Mouse (Mus musculus) layer of hippocampus, adult 2 months (tissue): ENCODE measurements around the gene Olfr548-ps1. TPM values are rescaled to one million over a fixed set of nuclear protein-coding genes. Genes with fewer than 3 reads are reported as not detected.

Source experiments
- DNase-seq, 2 experiments: peaks; one replicate each; pipeline ENCODE4 v3.0.0; 2022; ENCODE audit warnings: low spot score in 2 of 2
- H3K27ac ChIP-seq: fragments of 200-600 bp; 2 replicates; pipeline ENCODE4 v1.8.1; 2022
- H3K4me3 ChIP-seq: fragments of 200-600 bp; 2 replicates; pipeline ENCODE4 v1.8.1; 2022; ENCODE audit warnings: mild to moderate bottlenecking
- CTCF ChIP-seq: fragments of 200-600 bp; conservative IDR thresholded peaks from 2 replicates; pipeline ENCODE4 v1.8.1; 2022; ENCODE audit warnings: antibody characterized with exemption, mild to moderate bottlenecking, moderate library complexity
- total RNA-seq, 2 experiments: library from RNA; stranded (reverse); gene quantifications; 2 replicates each; pipeline ENCODE4 v1.2.3; 2021

Gene Olfr548-ps1
- total RNA-seq, 2 experiments from 2014 or later, result not detected

DNA sequence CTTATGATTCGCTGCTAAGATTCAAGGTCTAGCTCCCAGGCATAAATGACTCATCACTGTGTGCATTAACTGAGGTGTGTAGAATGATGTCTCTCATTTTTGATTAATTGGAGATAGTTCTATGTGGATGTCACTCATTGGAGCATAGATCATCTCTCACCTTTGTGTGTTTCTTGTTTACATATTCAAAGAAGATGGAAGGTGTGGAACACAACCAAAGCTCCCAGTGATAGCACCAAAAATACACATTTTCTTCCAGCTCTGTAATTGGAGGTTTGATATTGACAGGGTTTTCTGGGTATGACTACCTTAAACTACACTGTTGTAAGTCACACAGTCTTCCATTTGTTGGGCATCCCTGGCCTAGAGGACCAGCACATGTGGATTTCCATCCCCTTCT is 6.2 kb upstream of the Olfr548-ps1 start, which contains the start of gene Olfr547:
TSS of gene Olfr547 (plus strand) at position 301 of the 400 bp plus-strand sequence.
- no peak for TF ChIP-seq CTCF
- Histone ChIP-seq H3K4me3 (no peak within 1 kb of the TSS), H3K27ac (no peak within 1 kb of the TSS)
- no peak for DNase-seq

DNA sequence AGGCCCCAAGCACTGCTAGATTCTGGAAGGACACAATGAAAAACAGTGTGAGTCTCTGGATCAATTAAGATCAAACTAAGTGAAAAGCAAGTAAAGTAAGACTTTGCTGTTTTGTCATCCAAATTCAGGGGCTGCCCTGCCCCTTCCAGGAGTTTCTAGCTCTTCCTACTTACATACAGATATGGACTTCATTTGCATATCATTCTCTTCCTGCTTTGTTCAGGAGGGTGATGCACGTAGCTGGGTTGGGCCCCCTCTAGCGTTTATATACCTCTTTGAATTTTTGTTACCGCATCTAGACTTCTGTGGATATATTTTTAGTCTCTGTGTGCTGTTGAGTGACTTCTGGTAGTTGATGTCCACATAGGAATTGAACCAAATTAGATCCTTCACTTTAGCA is 555 bp downstream of the Olfr548-ps1 start:
- no peak for TF ChIP-seq CTCF
- no peak for DNase-seq
- Histone ChIP-seq H3K4me3 (no peak overlapping the region), H3K27ac (no peak overlapping the region)

GRCm38 (mm10) chr7:102549570-102549969 is 8.9 kb downstream of the Olfr548-ps1 start, which contains the start of gene Olfr549:
TSS of gene Olfr549 (plus strand) at chr7:102549870.
- no peak for DNase-seq
- Histone ChIP-seq H3K4me3 (no peak within 1 kb of the TSS), H3K27ac (no peak within 1 kb of the TSS)
- no peak for TF ChIP-seq CTCF

- no peak for TF ChIP-seq CTCF
- Histone ChIP-seq H3K27ac (no peak overlapping the region), H3K4me3 (no peak overlapping the region)
- no peak for DNase-seq
These were observed 12.6 kb downstream of the Olfr548-ps1 start for GRCm38 (mm10) chr7:102553279-102553678.

GRCm38 (mm10) chr7:102564999-102565997 is 24.6 kb downstream of the Olfr548-ps1 start, which contains the start of gene Trim21:
TSS of gene Trim21 (minus strand) at chr7:102565486.
- Histone ChIP-seq H3K4me3 (peak within 1 kb of the TSS; percentile 55), H3K27ac (peak within 1 kb of the TSS; percentile 53; the same call in 1 of the 2 replicates)
- TF ChIP-seq CTCF, result no peak
- DNase-seq, result peak; percentile 50 to 68

- no peak for DNase-seq
- peak; percentile 58 for TF ChIP-seq CTCF
- Histone ChIP-seq H3K4me3 (no peak overlapping the region), H3K27ac (no peak overlapping the region)
These were observed 25.5 kb downstream of the Olfr548-ps1 start for GRCm38 (mm10) chr7:102566219-102566618.

- TF ChIP-seq CTCF, result no peak
- H3K27ac ChIP-seq, result peak within 1 kb of the TSS; percentile 36; the same call in 1 of the 2 replicates
- DNase-seq, result no peak
- no peak within 1 kb of the TSS for H3K4me3 ChIP-seq
These were observed 30.4 kb downstream of the Olfr548-ps1 start, which contains the start of gene Olfr550 for GRCm38 (mm10) chr7:102571142-102571541. TSS of gene Olfr550 (plus strand) at chr7:102571442.

DNA sequence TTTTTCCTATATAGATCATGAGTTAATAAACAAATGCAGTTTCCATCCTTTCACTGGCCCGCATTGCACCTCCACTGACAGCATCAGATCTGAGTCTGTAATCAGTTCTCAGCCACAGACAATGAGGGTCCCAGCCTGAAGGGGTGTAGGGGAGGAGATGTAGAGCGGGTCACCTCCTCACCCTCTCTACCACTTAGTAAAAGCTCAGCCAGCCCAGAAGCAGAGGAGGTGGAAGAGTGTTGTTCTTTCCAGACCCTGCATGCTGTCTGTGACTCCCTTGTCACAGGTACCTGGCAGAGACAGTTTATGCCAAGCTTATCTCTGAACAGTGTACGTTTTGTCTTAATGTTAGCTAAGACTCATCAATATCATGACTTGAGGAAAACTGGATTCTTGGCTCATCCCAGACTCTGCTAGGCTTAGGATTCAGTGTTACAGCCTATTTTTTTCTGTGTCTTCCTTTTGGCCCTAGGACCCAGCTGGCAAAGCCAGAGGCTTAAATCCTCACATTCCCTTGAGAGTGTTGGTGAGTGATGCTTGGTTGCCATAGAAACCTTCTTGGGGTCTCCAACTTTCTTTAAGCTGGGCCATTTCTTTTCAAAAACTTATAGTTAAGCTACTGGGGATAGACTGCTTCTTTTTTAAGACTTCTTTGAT is 32.6 kb downstream of the Olfr548-ps1 start:
- Histone ChIP-seq H3K4me3 (no peak overlapping the region), H3K27ac (no peak overlapping the region)
- TF ChIP-seq CTCF, result no peak
- no peak for DNase-seq

DNA sequence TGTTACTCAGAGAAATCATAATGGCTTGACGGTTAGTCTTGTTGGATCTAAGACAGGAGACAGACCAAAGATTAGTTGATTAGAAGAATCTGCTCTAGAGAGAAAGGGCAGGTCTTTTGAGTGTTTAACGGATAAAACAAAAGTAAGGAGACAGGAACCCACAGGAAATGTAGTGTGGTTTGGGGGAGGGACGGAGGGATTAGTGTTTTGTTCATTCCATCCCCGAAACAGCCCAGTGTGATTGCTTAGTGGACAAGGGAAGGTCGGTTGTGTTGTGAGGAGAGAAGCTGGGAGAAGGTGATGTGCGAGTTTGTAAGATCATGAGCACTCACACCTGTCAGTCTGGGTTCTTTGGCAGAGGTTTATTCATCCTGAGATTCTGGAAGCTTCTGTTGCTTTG is 35.3 kb downstream of the Olfr548-ps1 start:
- no peak overlapping the region for H3K27ac ChIP-seq
- no peak overlapping the region for H3K4me3 ChIP-seq

GRCm38 (mm10) chr7:102591786-102592185 is 51.1 kb downstream of the Olfr548-ps1 start, which contains the start of gene Olfr551:
TSS of gene Olfr551 (minus strand) at chr7:102591886.
- Histone ChIP-seq H3K27ac (no peak within 1 kb of the TSS), H3K4me3 (no peak within 1 kb of the TSS)
- TF ChIP-seq CTCF, result no peak
- no peak for DNase-seq

More for the DNA sequence above, 35.3 kb downstream of the Olfr548-ps1 start:
- no peak for TF ChIP-seq CTCF
- no peak for DNase-seq

Other genes starting within 250 kb of the Olfr548-ps1 start
- 10 to 100 TPM; 10.8 to 13.0 TPM for gene Rrm1, start 99.2 kb upstream of the Olfr548-ps1 start, total RNA-seq
- gene Olfr543, start 59.2 kb upstream of the Olfr548-ps1 start, total RNA-seq, result not detected
- not detected for gene Olfr544, start 52.6 kb upstream of the Olfr548-ps1 start, total RNA-seq
- not detected for gene Olfr545, start 41.3 kb upstream of the Olfr548-ps1 start, total RNA-seq
- not detected for gene Olfr547, start 6.1 kb upstream of the Olfr548-ps1 start, total RNA-seq
- not detected for gene Olfr549, start 9.0 kb downstream of the Olfr548-ps1 start, total RNA-seq
- 1 to 10 TPM; 3.0 to 5.1 TPM for gene Trim21, start 24.6 kb downstream of the Olfr548-ps1 start, total RNA-seq
- gene Olfr550, start 30.5 kb downstream of the Olfr548-ps1 start, total RNA-seq, result 1 to 10 TPM; 1.9 TPM
- not detected for gene Olfr551, start 51.0 kb downstream of the Olfr548-ps1 start, total RNA-seq
- under 1 TPM; 0.15 to 0.28 TPM for gene Olfr552, start 56.9 kb downstream of the Olfr548-ps1 start, total RNA-seq
- not detected for gene Olfr553, start 77.3 kb downstream of the Olfr548-ps1 start, total RNA-seq
- not detected for gene Olfr554, start 97.5 kb downstream of the Olfr548-ps1 start, total RNA-seq
- gene Olfr555, start 117.9 kb downstream of the Olfr548-ps1 start, total RNA-seq, result not detected
- not detected for gene Olfr556, start 124.0 kb downstream of the Olfr548-ps1 start, total RNA-seq
- 1 to 10 TPM; 7.1 to 7.2 TPM for gene Trim68, start 146.4 kb downstream of the Olfr548-ps1 start, total RNA-seq
- not detected for gene Olfr557, start 155.0 kb downstream of the Olfr548-ps1 start, total RNA-seq
- under 1 TPM; 0.15 to 0.46 TPM for gene Olfr558, start 161.3 kb downstream of the Olfr548-ps1 start, total RNA-seq
- gene Olfr33, start 178.2 kb downstream of the Olfr548-ps1 start, total RNA-seq, result not detected
- not detected for gene Olfr559, start 186.6 kb downstream of the Olfr548-ps1 start, total RNA-seq
- not detected for gene Olfr560, start 218.5 kb downstream of the Olfr548-ps1 start, total RNA-seq
- under 1 TPM; 0.25 to 0.36 TPM for gene Olfr78, start 218.6 kb downstream of the Olfr548-ps1 start, total RNA-seq
- gene Olfr561, start 230.3 kb downstream of the Olfr548-ps1 start, total RNA-seq, result not detected